Mouse (Mus musculus) MEL (cell line): ENCODE data around the gene Ubr7. TPM values are rescaled to one million over a fixed set of nuclear protein-coding genes. Genes with fewer than 3 reads are reported as not detected.
A peak's percentile ranks its signal among the peaks of the same experiment; 100 is the strongest.

Experiments used
- DNase-seq: peaks from one replicate; pipeline ENCODE4 v3.0.0; 2011; ENCODE audit warnings: low read depth, low spot score
- H3K27ac ChIP-seq: 2 replicates; pipeline ENCODE4 v1.5.1; 2012; ENCODE audit warnings: low read depth, mild to moderate bottlenecking, control low read depth, low read length, moderate library complexity; ENCODE audit not compliant: control insufficient read depth
- H3K27me3 ChIP-seq, 2 experiments: fragments of 150-350 bp in 1 of 2; sonication (generic) in 1 of 2; 2 replicates each; pipeline ENCODE4 v1.6.1; 2012; ENCODE audit warnings: low read length in 2 of 2, mild to moderate bottlenecking in 2 of 2, improper control_type of control experiment in 1 of 2, moderate library complexity in 1 of 2; ENCODE audit not compliant: insufficient read depth in 2 of 2, control insufficient read depth in 1 of 2
- H3K36me3 ChIP-seq, 2 experiments: 2 replicates each; pipeline ENCODE4 v1.6.1; 2012 to 2014; ENCODE audit warnings: low read length in 2 of 2, improper control_type of control experiment in 1 of 2, inconsistent platforms in 1 of 2, mild to moderate bottlenecking in 1 of 2; ENCODE audit not compliant: insufficient read depth in 2 of 2, control insufficient read depth in 1 of 2
- H3K4me1 ChIP-seq, 2 experiments: fragments of 150-350 bp in 1 of 2; sonication (generic) in 1 of 2; 2 replicates each; pipeline ENCODE4 v1.6.1; 2012; ENCODE audit warnings: low read length in 2 of 2, improper control_type of control experiment in 1 of 2, mild to moderate bottlenecking in 1 of 2; ENCODE audit not compliant: insufficient read depth in 2 of 2, control insufficient read depth in 1 of 2
- H3K4me3 ChIP-seq, 2 experiments: fragments of 150-350 bp in 1 of 2; sonication (generic) in 1 of 2; 2 replicates each; pipeline ENCODE4 v1.5.1; 2012; ENCODE audit warnings: low read depth in 2 of 2, low read length in 2 of 2, mild to moderate bottlenecking in 2 of 2, moderate library complexity in 2 of 2, control low read depth in 1 of 2, improper control_type of control experiment in 1 of 2; ENCODE audit not compliant: control insufficient read depth in 1 of 2, insufficient read depth in 1 of 2
- H3K79me2 ChIP-seq: 2 replicates; pipeline ENCODE4 v1.6.1; 2012; ENCODE audit warnings: mild to moderate bottlenecking, low read length, moderate library complexity; ENCODE audit not compliant: control insufficient read depth, poor library complexity, insufficient read depth
- H3K9ac ChIP-seq: 2 replicates; pipeline ENCODE4 v1.6.1; 2012; ENCODE audit warnings: low read depth, mild to moderate bottlenecking, control low read depth, low read length, moderate library complexity; ENCODE audit not compliant: control insufficient read depth, poor library complexity, severe bottlenecking
- H3K9me3 ChIP-seq: fragments of 150-350 bp; sonication (generic); replicated peaks from 2 replicates; pipeline ENCODE4 v1.6.1; 2012; ENCODE audit warnings: mild to moderate bottlenecking, low read length, improper control_type of control experiment, moderate library complexity; ENCODE audit not compliant: insufficient read depth
- CHD1 ChIP-seq: IDR thresholded peaks from 2 replicates; pipeline ENCODE4 v1.6.1; 2012; ENCODE audit warnings: low read depth, mild to moderate bottlenecking, inconsistent platforms, low read length, improper control_type of control experiment
- CHD2 ChIP-seq: IDR thresholded peaks from 2 replicates; pipeline ENCODE4 v1.6.1; 2011; ENCODE audit warnings: low read length, improper control_type of control experiment
- CTCF ChIP-seq, 3 experiments: IDR thresholded peaks in 2 of 3; conservative IDR thresholded peaks in 1 of 3; 2 replicates each; pipeline ENCODE4 v1.5.1; 2011 to 2012; ENCODE audit warnings: low read length in 3 of 3, low read depth in 2 of 3, mild to moderate bottlenecking in 2 of 3, improper control_type of control experiment in 1 of 3, inconsistent platforms in 1 of 3, mixed read lengths in 1 of 3, moderate library complexity in 1 of 3; ENCODE audit not compliant: control insufficient read depth in 1 of 3, insufficient read depth in 1 of 3, poor library complexity in 1 of 3, severe bottlenecking in 1 of 3
- ELF1 ChIP-seq: IDR thresholded peaks from 2 replicates; pipeline ENCODE4 v1.6.1; 2014; ENCODE audit warnings: low read depth, mild to moderate bottlenecking, inconsistent platforms, low read length, improper control_type of control experiment, moderate library complexity
- EP300 ChIP-seq, 2 experiments: IDR thresholded peaks; 2 replicates each; pipeline ENCODE4 v1.6.1; 2011; ENCODE audit warnings: improper control_type of control experiment in 2 of 2, low read length in 2 of 2, low read depth in 1 of 2, mild to moderate bottlenecking in 1 of 2
- GATA1 ChIP-seq: IDR thresholded peaks from 2 replicates; pipeline ENCODE4 v1.6.1; 2011; ENCODE audit warnings: low read depth, low read length, improper control_type of control experiment
- HCFC1 ChIP-seq: IDR thresholded peaks from 2 replicates; pipeline ENCODE4 v1.6.1; 2012; ENCODE audit warnings: low read depth, mild to moderate bottlenecking, inconsistent platforms, low read length, improper control_type of control experiment, moderate library complexity
- KAT2A ChIP-seq: conservative IDR thresholded peaks from 2 replicates; pipeline ENCODE4 v1.6.1; 2012; ENCODE audit warnings: low read depth, low read length, improper control_type of control experiment, inconsistent platforms
- MAFK ChIP-seq: IDR thresholded peaks from 2 replicates; pipeline ENCODE4 v1.6.1; 2011; ENCODE audit warnings: low read depth, mild to moderate bottlenecking, low read length, improper control_type of control experiment, borderline replicate concordance
- MAX ChIP-seq: IDR thresholded peaks from 2 replicates; pipeline ENCODE4 v1.6.1; 2011; ENCODE audit warnings: low read length, improper control_type of control experiment
- MYC ChIP-seq: IDR thresholded peaks from 2 replicates; pipeline ENCODE4 v1.6.1; 2011; ENCODE audit warnings: low read depth, mild to moderate bottlenecking, low read length, improper control_type of control experiment, moderate library complexity
- POLR2AphosphoS5 ChIP-seq: IDR thresholded peaks from 2 replicates; pipeline ENCODE4 v1.6.1; 2012; ENCODE audit warnings: low read depth, borderline replicate concordance, mild to moderate bottlenecking, inconsistent platforms, low read length, moderate library complexity, mixed read lengths
- RAD21 ChIP-seq: IDR thresholded peaks from 2 replicates; pipeline ENCODE4 v1.6.1; 2011; ENCODE audit warnings: mild to moderate bottlenecking, low read depth, low read length, improper control_type of control experiment
- SMC3 ChIP-seq: IDR thresholded peaks from 2 replicates; pipeline ENCODE4 v1.6.1; 2011; ENCODE audit warnings: low read depth, low read length, improper control_type of control experiment
- TBP ChIP-seq: IDR thresholded peaks from 2 replicates; pipeline ENCODE4 v1.8.0; 2011; ENCODE audit warnings: low read depth, low read length, improper control_type of control experiment
- TCF12 ChIP-seq: IDR thresholded peaks from 2 replicates; pipeline ENCODE4 v1.6.1; 2014; ENCODE audit warnings: low read depth, mild to moderate bottlenecking, inconsistent platforms, low read length, improper control_type of control experiment, moderate library complexity
- USF1 ChIP-seq: IDR thresholded peaks from 2 replicates; pipeline ENCODE4 v1.6.1; 2014; ENCODE audit warnings: low read depth, mild to moderate bottlenecking, inconsistent platforms, low read length, improper control_type of control experiment, moderate library complexity
- USF2 ChIP-seq, 2 experiments: IDR thresholded peaks; 2 replicates each; pipeline ENCODE4 v1.6.1; 2011 to 2012; ENCODE audit warnings: improper control_type of control experiment in 2 of 2, low read length in 2 of 2, borderline replicate concordance in 1 of 2, inconsistent platforms in 1 of 2, low read depth in 1 of 2, mild to moderate bottlenecking in 1 of 2; ENCODE audit not compliant: insufficient read depth in 1 of 2
- ZC3H11A ChIP-seq: IDR thresholded peaks from 2 replicates; pipeline ENCODE4 v1.6.1; 2012; ENCODE audit warnings: low read depth, mild to moderate bottlenecking, inconsistent platforms, low read length, improper control_type of control experiment
- ZKSCAN1 ChIP-seq: IDR thresholded peaks from 2 replicates; pipeline ENCODE4 v1.6.1; 2012; ENCODE audit warnings: low read depth, mild to moderate bottlenecking, inconsistent platforms, low read length, improper control_type of control experiment, moderate library complexity
- ZNF384 ChIP-seq: IDR thresholded peaks from 2 replicates; pipeline ENCODE4 v1.6.1; 2012; ENCODE audit warnings: low read depth, mild to moderate bottlenecking, inconsistent platforms, low read length, improper control_type of control experiment
- polyA plus RNA-seq, 2 experiments: library from polyadenylated mRNA; stranded (reverse) in 1 of 2; unstranded in 1 of 2; fragments of >175 nt in 1 of 2; fragments of >200 nt in 1 of 2; gene quantifications; 2 replicates each; pipeline versions ENCODE4 v1.2.1 to v1.2.4; 2012; ENCODE audit warnings: low replicate concordance in 2 of 2, low read depth in 1 of 2; ENCODE audit not compliant: insufficient read length in 2 of 2, insufficient read depth in 1 of 2, missing spikeins in 1 of 2
- total RNA-seq: library from RNA; depleted of rRNA; stranded (reverse); fragments of 300-350 nt; gene quantifications from 2 replicates; pipeline ENCODE4 v1.2.3, GENCODE M21; 2012

Ubr7 gene
- total and polyA plus RNA-seq, 3 experiments = 62.3 to 68.1 TPM; not detected in 1

GRCm38 (mm10) chr12:102778151-102778550 is 20.4 kb downstream of the Ubr7 start:
- no peaks in the 10 kb centered on the region for H3K4me1 ChIP-seq
- H3K4me3 ChIP-seq = no peak overlapping the region
- no peak overlapping the region for H3K9ac ChIP-seq
- no peak overlapping the region for H3K27ac ChIP-seq
- no peak for TF ChIP-seq HCFC1
- no peak for TF ChIP-seq TCF12
- no peak for TF ChIP-seq USF2 (IDR thresholded peaks at IDR 0.05; ENCODE audit: borderline replicate concordance in 1 of 2, insufficient read depth in 1 of 2, low read depth in 1 of 2, low read length in 2 of 2)
- TF ChIP-seq USF1 = no peak
- no peak for TF ChIP-seq CHD2
- no peak for TF ChIP-seq CHD1
- TF ChIP-seq MAX = no peak
- TF ChIP-seq SMC3 = no peak
- TF ChIP-seq GATA1 = no peak
- TF ChIP-seq CTCF (IDR thresholded peaks at IDR 0.05 in 2 of 3, conservative IDR thresholded peaks at IDR 0.05 in 1 of 3; ENCODE audit: control insufficient read depth in 1 of 3, insufficient read depth in 1 of 3, low read depth in 2 of 3, low read length in 3 of 3, poor library complexity in 1 of 3, severe bottlenecking in 1 of 3) = no peak
- no peak for TF ChIP-seq EP300 (IDR thresholded peaks at IDR 0.05; ENCODE audit: low read depth in 1 of 2, low read length in 2 of 2)
- TF ChIP-seq RAD21 = no peak
- TF ChIP-seq KAT2A = no peak
- TF ChIP-seq TBP = no peak
- no peak for TF ChIP-seq MAFK
- no peak for TF ChIP-seq ZNF384
- TF ChIP-seq, all 39 proteins: peak for 0
- H3K36me3 ChIP-seq = peaks cover 0 to 4% of the 10 kb centered on the region in 2 experiments; a peak in 2 of 4 replicates
- H3K79me2 ChIP-seq = no peaks in the 10 kb centered on the region
- DNase-seq = no peak
- no peaks in the 10 kb centered on the region for H3K9me3 ChIP-seq
- H3K27me3 ChIP-seq = no peaks in the 10 kb centered on the region

DNA sequence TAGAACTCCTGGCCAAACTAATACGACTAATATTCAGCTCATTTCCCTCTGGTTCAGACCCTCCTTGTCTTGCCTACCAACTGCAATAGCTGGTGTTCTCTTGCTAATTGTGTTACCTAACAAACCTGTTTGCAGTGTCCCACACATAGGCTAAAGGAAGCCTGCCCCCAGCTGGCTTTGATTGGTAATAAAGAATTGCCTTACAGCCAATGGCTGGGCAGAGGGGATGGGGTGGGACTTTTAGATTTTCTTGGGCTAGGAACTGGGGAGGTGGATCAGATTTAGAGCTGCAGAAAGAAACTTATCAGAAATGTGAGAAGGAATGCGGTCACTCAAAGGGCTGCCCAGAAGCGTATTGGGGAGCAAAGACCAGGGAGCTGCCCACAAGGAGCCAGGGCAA is 21.7 kb downstream of the Ubr7 start:
- H3K27me3 ChIP-seq = no peaks in the 10 kb centered on the region
- no peaks in the 10 kb centered on the region for H3K79me2 ChIP-seq
- no peaks in the 10 kb centered on the region for H3K4me1 ChIP-seq
- peaks cover 0 to 4% of the 10 kb centered on the region in 2 experiments; a peak in 2 of 4 replicates for H3K36me3 ChIP-seq
- no peak for TF ChIP-seq EP300 (IDR thresholded peaks at IDR 0.05; ENCODE audit: low read depth in 1 of 2, low read length in 2 of 2)
- no peak for TF ChIP-seq ELF1
- TF ChIP-seq ZKSCAN1 = no peak
- no peak for TF ChIP-seq CHD2
- TF ChIP-seq CTCF (IDR thresholded peaks at IDR 0.05 in 2 of 3, conservative IDR thresholded peaks at IDR 0.05 in 1 of 3; ENCODE audit: control insufficient read depth in 1 of 3, insufficient read depth in 1 of 3, low read depth in 2 of 3, low read length in 3 of 3, poor library complexity in 1 of 3, severe bottlenecking in 1 of 3) = peak; percentile 14 to 39 (median 14); a peak in 4 of 6 replicates
- TF ChIP-seq USF1 = no peak
- no peak for TF ChIP-seq MYC
- TF ChIP-seq ZC3H11A = 0 out of 2 replicates have a peak, but pooled peaks have one; percentile 13
- TF ChIP-seq SMC3 = peak; percentile 38
- no peak for TF ChIP-seq POLR2AphosphoS5
- no peak overlapping the region for H3K9ac ChIP-seq
- no peak overlapping the region for H3K4me3 ChIP-seq
- peak; percentile 61 for DNase-seq
- H3K27ac ChIP-seq = no peak overlapping the region
- no peaks in the 10 kb centered on the region for H3K9me3 ChIP-seq
